Mouse (Mus musculus): ENCODE measurements around the gene Tmem115. TPM values are rescaled to one million over a fixed set of nuclear protein-coding genes. Genes with fewer than 3 reads are reported as not detected.

The Tmem115 gene
- total RNA-seq, 1 experiment, result 42.3 TPM

- H3K4me1 ChIP-seq (ENCODE audit: control insufficient read depth in 2 of 2, insufficient read depth in 2 of 2, low read length in 2 of 2, poor library complexity in 1 of 2), result peaks cover 0 to 22% of the 10 kb centered on the region in 2 experiments; a peak in 1 of 4 replicates
- TF ChIP-seq CHD2 (IDR thresholded peaks at IDR 0.05; ENCODE audit: low read depth, low read length), result no peak
- no peak for TF ChIP-seq ZC3H11A (IDR thresholded peaks at IDR 0.05; ENCODE audit: borderline replicate concordance, low read depth, low read length)
- no peak for TF ChIP-seq MAFK (IDR thresholded peaks at IDR 0.05; ENCODE audit: insufficient read depth, low read depth, low read length)
- TF ChIP-seq HCFC1 (IDR thresholded peaks at IDR 0.05; ENCODE audit: borderline replicate concordance, insufficient read depth, low read length), result no peak
- TF ChIP-seq ZNF384 (IDR thresholded peaks at IDR 0.05; ENCODE audit: low read depth, low read length), result no peak
- peaks cover 6% of the 10 kb centered on the region; the same call in 1 of the 2 replicates for H3K36me3 ChIP-seq (ENCODE audit: control insufficient read depth, insufficient read depth, low read length, poor library complexity, severe bottlenecking)
- no peaks in the 10 kb centered on the region for H3K9me3 ChIP-seq (ENCODE audit: control insufficient read depth, insufficient read depth, low read depth, low read length)
- no peak overlapping the region for H3K27ac ChIP-seq (ENCODE audit: insufficient read depth, low read depth, low read length, poor library complexity, severe bottlenecking)
- no peak overlapping the region for H3K4me3 ChIP-seq (ENCODE audit: insufficient read depth in 1 of 2, low read depth in 1 of 2, low read length in 2 of 2, poor library complexity in 1 of 2, severe bottlenecking in 1 of 2)
- no peak for DNase-seq (ENCODE audit: low read depth, low spot score)
- no peak overlapping the region for H3K9ac ChIP-seq (ENCODE audit: insufficient read depth, low read depth, low read length, poor library complexity, severe bottlenecking)
- in situ Hi-C loops (cut with MboI; ENCODE audit: low sequenced_read_pairs in 2 of 2, unreplicated experiment in 2 of 2), result no loop called here
Observed at GRCm38 (mm10) chr9:107547957-107548356, 14.2 kb downstream of the Tmem115 start.

- Histone ChIP-seq H3K9me3 (ENCODE audit: control insufficient read depth, insufficient read depth, low read depth, low read length) (no peaks in the 10 kb centered on the region), H3K9ac (ENCODE audit: insufficient read depth, low read depth, low read length, poor library complexity, severe bottlenecking) (no peak overlapping the region), H3K27ac (ENCODE audit: insufficient read depth, low read depth, low read length, poor library complexity, severe bottlenecking) (no peak overlapping the region), H3K4me3 (ENCODE audit: insufficient read depth in 1 of 2, low read depth in 1 of 2, low read length in 2 of 2, poor library complexity in 1 of 2, severe bottlenecking in 1 of 2) (no peak overlapping the region), H3K36me3 (ENCODE audit: control insufficient read depth, insufficient read depth, low read length, poor library complexity, severe bottlenecking) (peaks cover 6% of the 10 kb centered on the region; the same call in 1 of the 2 replicates), H3K4me1 (ENCODE audit: control insufficient read depth in 2 of 2, insufficient read depth in 2 of 2, low read length in 2 of 2, poor library complexity in 1 of 2) (peaks cover 0 to 19% of the 10 kb centered on the region in 2 experiments; a peak in 1 of 4 replicates)
- TF ChIP-seq CHD2 (IDR thresholded peaks at IDR 0.05; ENCODE audit: low read depth, low read length) (no peak), ZNF384 (IDR thresholded peaks at IDR 0.05; ENCODE audit: low read depth, low read length) (no peak), ZC3H11A (IDR thresholded peaks at IDR 0.05; ENCODE audit: borderline replicate concordance, low read depth, low read length) (no peak), MAFK (IDR thresholded peaks at IDR 0.05; ENCODE audit: insufficient read depth, low read depth, low read length) (no peak), HCFC1 (IDR thresholded peaks at IDR 0.05; ENCODE audit: borderline replicate concordance, insufficient read depth, low read length) (no peak)
- DNase-seq (ENCODE audit: low read depth, low spot score), result no peak
- in situ Hi-C loops (cut with MboI; ENCODE audit: low sequenced_read_pairs in 2 of 2, unreplicated experiment in 2 of 2), result no loop called here
Observed at GRCm38 (mm10) chr9:107548820-107549219, 15.1 kb downstream of the Tmem115 start.

- Histone ChIP-seq H3K4me1 (ENCODE audit: control insufficient read depth in 2 of 2, insufficient read depth in 2 of 2, low read length in 2 of 2, poor library complexity in 1 of 2) (peaks cover 0 to 18% of the 10 kb centered on the region in 2 experiments; a peak in 1 of 4 replicates), H3K36me3 (ENCODE audit: control insufficient read depth, insufficient read depth, low read length, poor library complexity, severe bottlenecking) (peaks cover 2% of the 10 kb centered on the region; the same call in 1 of the 2 replicates), H3K9ac (ENCODE audit: insufficient read depth, low read depth, low read length, poor library complexity, severe bottlenecking) (no peak overlapping the region), H3K27ac (ENCODE audit: insufficient read depth, low read depth, low read length, poor library complexity, severe bottlenecking) (no peak overlapping the region), H3K4me3 (ENCODE audit: insufficient read depth in 1 of 2, low read depth in 1 of 2, low read length in 2 of 2, poor library complexity in 1 of 2, severe bottlenecking in 1 of 2) (no peak overlapping the region), H3K9me3 (ENCODE audit: control insufficient read depth, insufficient read depth, low read depth, low read length) (no peaks in the 10 kb centered on the region)
- DNase-seq (ENCODE audit: low read depth, low spot score), result no peak
- no peak for TF ChIP-seq CHD2 (IDR thresholded peaks at IDR 0.05; ENCODE audit: low read depth, low read length)
- in situ Hi-C loops (cut with MboI; ENCODE audit: low sequenced_read_pairs in 2 of 2, unreplicated experiment in 2 of 2), result no loop called here
Observed at GRCm38 (mm10) chr9:107549297-107550074, 15.7 kb downstream of the Tmem115 start.

GRCm38 (mm10) chr9:107550491-107551116 is 16.9 kb downstream of the Tmem115 start:
- TF ChIP-seq ZC3H11A (IDR thresholded peaks at IDR 0.05; ENCODE audit: borderline replicate concordance, low read depth, low read length), result no peak
- TF ChIP-seq HCFC1 (IDR thresholded peaks at IDR 0.05; ENCODE audit: borderline replicate concordance, insufficient read depth, low read length), result no peak
- TF ChIP-seq CHD2 (IDR thresholded peaks at IDR 0.05; ENCODE audit: low read depth, low read length), result no peak
- TF ChIP-seq MAFK (IDR thresholded peaks at IDR 0.05; ENCODE audit: insufficient read depth, low read depth, low read length), result no peak
- no peak for TF ChIP-seq ZNF384 (IDR thresholded peaks at IDR 0.05; ENCODE audit: low read depth, low read length)
- peak overlapping the region in 1 of 2 experiments; percentile 61; a peak in 2 of 4 replicates for H3K4me3 ChIP-seq (ENCODE audit: insufficient read depth in 1 of 2, low read depth in 1 of 2, low read length in 2 of 2, poor library complexity in 1 of 2, severe bottlenecking in 1 of 2)
- H3K27ac ChIP-seq (ENCODE audit: insufficient read depth, low read depth, low read length, poor library complexity, severe bottlenecking), result no peak overlapping the region
- H3K4me1 ChIP-seq (ENCODE audit: control insufficient read depth in 2 of 2, insufficient read depth in 2 of 2, low read length in 2 of 2, poor library complexity in 1 of 2), result peaks cover 0 to 18% of the 10 kb centered on the region in 2 experiments; a peak in 1 of 4 replicates
- no peaks in the 10 kb centered on the region for H3K36me3 ChIP-seq (ENCODE audit: control insufficient read depth, insufficient read depth, low read length, poor library complexity, severe bottlenecking)
- no peak overlapping the region for H3K9ac ChIP-seq (ENCODE audit: insufficient read depth, low read depth, low read length, poor library complexity, severe bottlenecking)
- no peak for DNase-seq (ENCODE audit: low read depth, low spot score)
- no peaks in the 10 kb centered on the region for H3K9me3 ChIP-seq (ENCODE audit: control insufficient read depth, insufficient read depth, low read depth, low read length)
- in situ Hi-C loops (cut with MboI; ENCODE audit: low sequenced_read_pairs in 2 of 2, unreplicated experiment in 2 of 2), result no loop called here
